Mouse (Mus musculus): ENCODE measurements around the gene Olfr736. TPM values are rescaled to one million over a fixed set of nuclear protein-coding genes. Genes with fewer than 3 reads are reported as not detected.

Gene Olfr736
- polyA plus RNA-seq, 1 experiment, result not detected

DNA sequence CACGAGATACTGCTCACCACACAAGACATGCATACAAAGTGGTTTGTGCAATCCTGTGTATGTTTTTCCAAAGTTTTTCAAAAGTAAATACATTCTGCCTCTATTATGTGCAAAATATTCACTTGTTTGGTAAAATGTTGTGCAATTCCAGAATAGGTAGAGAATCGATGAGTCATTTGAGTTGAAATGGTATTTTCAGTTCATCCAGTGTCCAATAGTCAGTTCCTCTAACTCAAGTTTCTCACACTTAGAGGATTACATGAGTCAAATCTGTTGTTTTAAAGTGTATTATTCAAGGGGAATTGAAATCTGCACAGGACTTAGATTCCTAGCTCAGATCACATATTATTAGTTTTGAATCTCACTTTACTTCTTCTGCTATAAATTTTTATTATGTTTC is 17.4 kb upstream of the Olfr736 start:
- Histone ChIP-seq H3K9ac (ENCODE audit: low read depth, poor library complexity, severe bottlenecking) (no peak overlapping the region), H3K36me3 (ENCODE audit: control insufficient read depth, insufficient read depth, low read length, poor library complexity, severe bottlenecking) (no peaks in the 10 kb centered on the region), H3K4me3 (ENCODE audit: low read depth, low read length) (no peak overlapping the region), H3K4me1 (ENCODE audit: control insufficient read depth, insufficient read depth, low read length) (no peaks in the 10 kb centered on the region), H3K27ac (ENCODE audit: insufficient read depth, low read length) (no peak overlapping the region), H3K27me3 (ENCODE audit: control insufficient read depth, insufficient read depth, low read length, poor library complexity, severe bottlenecking) (no peaks in the 10 kb centered on the region), H3K9me3 (replicated peaks; ENCODE audit: control insufficient read depth, insufficient read depth, low read length, poor library complexity, severe bottlenecking) (no peaks in the 10 kb centered on the region)
- no peak for TF ChIP-seq POLR2A (IDR thresholded peaks at IDR 0.05; ENCODE audit: insufficient read depth, low read length)
- TF ChIP-seq CTCF (IDR thresholded peaks at IDR 0.05; ENCODE audit: low read depth, low read length), result no peak

DNA sequence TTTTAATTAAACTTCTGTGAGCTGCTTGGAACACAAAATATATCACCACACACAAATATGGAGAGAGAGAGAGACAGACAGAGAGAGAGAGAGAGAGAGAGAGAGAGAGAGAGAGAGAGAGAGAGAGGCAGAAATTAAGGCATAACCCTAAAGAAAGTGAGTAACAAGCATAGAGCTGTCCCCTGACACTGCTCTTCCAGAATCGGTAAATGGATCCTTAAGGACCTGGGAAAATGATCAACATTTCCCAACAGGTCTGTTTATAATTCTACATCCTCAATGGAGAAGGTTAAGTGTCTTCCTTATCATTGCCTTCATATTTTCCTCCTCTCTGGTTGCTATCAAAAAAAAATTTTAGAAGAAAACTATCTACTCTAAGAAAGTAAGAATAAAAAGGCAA is 26.3 kb downstream of the Olfr736 start, which contains the start of gene Olfr738:
Gene Olfr738 (plus strand): TSS at position 301 of the 400 bp plus-strand sequence.
- Histone ChIP-seq H3K27ac (ENCODE audit: insufficient read depth, low read length) (no peak within 1 kb of the TSS), H3K36me3 (ENCODE audit: control insufficient read depth, insufficient read depth, low read length, poor library complexity, severe bottlenecking) (no peaks in the 10 kb centered on the region), H3K9me3 (replicated peaks; ENCODE audit: control insufficient read depth, insufficient read depth, low read length, poor library complexity, severe bottlenecking) (no peaks in the 10 kb centered on the region), H3K4me3 (ENCODE audit: low read depth, low read length) (no peak within 1 kb of the TSS), H3K9ac (ENCODE audit: low read depth, poor library complexity, severe bottlenecking) (no peak within 1 kb of the TSS), H3K27me3 (ENCODE audit: control insufficient read depth, insufficient read depth, low read length, poor library complexity, severe bottlenecking) (no peaks in the 10 kb centered on the region), H3K4me1 (ENCODE audit: control insufficient read depth, insufficient read depth, low read length) (no peaks in the 10 kb centered on the region)
- TF ChIP-seq CTCF (IDR thresholded peaks at IDR 0.05; ENCODE audit: low read depth, low read length) (no peak), POLR2A (IDR thresholded peaks at IDR 0.05; ENCODE audit: insufficient read depth, low read length) (no peak), EP300 (IDR thresholded peaks at IDR 0.05; ENCODE audit: insufficient read depth, low read depth, low read length) (no peak)

DNA sequence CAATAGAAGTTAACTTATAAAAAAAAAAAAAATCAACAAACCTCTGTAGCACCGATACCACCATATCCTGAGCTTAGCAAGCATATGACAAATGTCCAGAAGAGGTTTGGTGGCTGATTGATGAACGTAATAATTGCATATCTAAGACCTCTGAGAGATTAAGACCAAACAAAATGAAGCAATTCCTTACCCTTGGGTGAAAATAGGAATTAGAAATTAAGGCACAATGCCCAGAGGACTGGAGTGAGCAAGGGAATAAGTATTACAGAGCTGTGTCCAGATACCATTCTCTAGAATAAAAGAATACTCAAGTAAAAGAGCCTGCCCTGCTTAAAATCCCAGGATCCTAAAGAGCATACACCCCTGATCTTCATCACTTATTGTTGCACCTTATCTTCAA is 37.4 kb downstream of the Olfr736 start, which contains the start of gene Olfr739:
Gene Olfr739 (plus strand): TSS at position 301 of the 400 bp plus-strand sequence.
- H3K4me1 ChIP-seq (ENCODE audit: control insufficient read depth, insufficient read depth, low read length), result no peaks in the 10 kb centered on the region

More for the DNA sequence above, 37.4 kb downstream of the Olfr736 start, which contains the start of gene Olfr739:
- H3K27ac ChIP-seq (ENCODE audit: insufficient read depth, low read length), result no peak within 1 kb of the TSS
- no peak within 1 kb of the TSS for H3K4me3 ChIP-seq (ENCODE audit: low read depth, low read length)
- H3K27me3 ChIP-seq (ENCODE audit: control insufficient read depth, insufficient read depth, low read length, poor library complexity, severe bottlenecking), result no peaks in the 10 kb centered on the region
- no peaks in the 10 kb centered on the region for H3K36me3 ChIP-seq (ENCODE audit: control insufficient read depth, insufficient read depth, low read length, poor library complexity, severe bottlenecking)
- H3K9ac ChIP-seq (ENCODE audit: low read depth, poor library complexity, severe bottlenecking), result no peak within 1 kb of the TSS
- no peaks in the 10 kb centered on the region for H3K9me3 ChIP-seq (replicated peaks; ENCODE audit: control insufficient read depth, insufficient read depth, low read length, poor library complexity, severe bottlenecking)
- TF ChIP-seq EP300 (IDR thresholded peaks at IDR 0.05; ENCODE audit: insufficient read depth, low read depth, low read length) (no peak), CTCF (IDR thresholded peaks at IDR 0.05; ENCODE audit: low read depth, low read length) (no peak), POLR2A (IDR thresholded peaks at IDR 0.05; ENCODE audit: insufficient read depth, low read length) (no peak)

Other genes starting within 250 kb of the Olfr736 start
- not detected in 2 replicates for gene Olfr728, start 238.5 kb upstream of the Olfr736 start, polyA plus RNA-seq (2011; ENCODE audit: insufficient read depth, insufficient read length, low read depth, missing spikeins)
- gene Olfr729, start 228.3 kb upstream of the Olfr736 start, polyA plus RNA-seq (2011; ENCODE audit: insufficient read depth, insufficient read length, low read depth, missing spikeins), result 0.13 TPM in 1 of 2 replicates, not detected in the other
- not detected in 2 replicates for gene Olfr730, start 193.0 kb upstream of the Olfr736 start, polyA plus RNA-seq (2011; ENCODE audit: insufficient read depth, insufficient read length, low read depth, missing spikeins)
- not detected in 2 replicates for gene Olfr731, start 139.3 kb upstream of the Olfr736 start, polyA plus RNA-seq (2011; ENCODE audit: insufficient read depth, insufficient read length, low read depth, missing spikeins)
- gene Olfr732, start 97.0 kb upstream of the Olfr736 start, polyA plus RNA-seq (2011; ENCODE audit: insufficient read depth, insufficient read length, low read depth, missing spikeins), result not detected in 2 replicates
- not detected in 2 replicates for gene Olfr733, start 79.6 kb upstream of the Olfr736 start, polyA plus RNA-seq (2011; ENCODE audit: insufficient read depth, insufficient read length, low read depth, missing spikeins)
- not detected in 2 replicates for gene Olfr734, start 54.4 kb upstream of the Olfr736 start, polyA plus RNA-seq (2011; ENCODE audit: insufficient read depth, insufficient read length, low read depth, missing spikeins)
- not detected in 2 replicates for gene Olfr735, start 32.3 kb upstream of the Olfr736 start, polyA plus RNA-seq (2011; ENCODE audit: insufficient read depth, insufficient read length, low read depth, missing spikeins)
- not detected in 2 replicates for gene Tlr11, start 23.2 kb upstream of the Olfr736 start, polyA plus RNA-seq (2011; ENCODE audit: insufficient read depth, insufficient read length, low read depth, missing spikeins)
- not detected in 2 replicates for gene Olfr738, start 26.4 kb downstream of the Olfr736 start, polyA plus RNA-seq (2011; ENCODE audit: insufficient read depth, insufficient read length, low read depth, missing spikeins)
- not detected in 2 replicates for gene Olfr739, start 37.5 kb downstream of the Olfr736 start, polyA plus RNA-seq (2011; ENCODE audit: insufficient read depth, insufficient read length, low read depth, missing spikeins)
- not detected in 2 replicates for gene Olfr740, start 64.4 kb downstream of the Olfr736 start, polyA plus RNA-seq (2011; ENCODE audit: insufficient read depth, insufficient read length, low read depth, missing spikeins)
- gene Olfr741, start 91.6 kb downstream of the Olfr736 start, polyA plus RNA-seq (2011; ENCODE audit: insufficient read depth, insufficient read length, low read depth, missing spikeins), result not detected in 2 replicates
- not detected in 2 replicates for gene Olfr742, start 122.4 kb downstream of the Olfr736 start, polyA plus RNA-seq (2011; ENCODE audit: insufficient read depth, insufficient read length, low read depth, missing spikeins)
- not detected in 2 replicates for gene Olfr743, start 140.7 kb downstream of the Olfr736 start, polyA plus RNA-seq (2011; ENCODE audit: insufficient read depth, insufficient read length, low read depth, missing spikeins)
- not detected in 2 replicates for gene Olfr744, start 233.7 kb downstream of the Olfr736 start, polyA plus RNA-seq (2011; ENCODE audit: insufficient read depth, insufficient read length, low read depth, missing spikeins)